Mouse (Mus musculus) MN1 (cell line): ENCODE measurements around the gene Lrtm2.

Experiments used
- DNase-seq: peaks from one replicate; pipeline ENCODE4 v3.0.0-alpha.2; 2016; ENCODE audit warnings: low spot score

Gene Lrtm2

GRCm38 (mm10) chr6:119280761-119281160, 49.8 kb downstream of the Lrtm2 start:
- DNase-seq = peak; percentile 50

GRCm38 (mm10) chr6:119276713-119277112, 53.9 kb downstream of the Lrtm2 start:
- no peak for DNase-seq
